9 mouse cellular contexts compared by ENCODE assay signal in genomic region chr17:53570361-53570875, GRCm38 (mm10). TPM values are rescaled to one million over a fixed set of nuclear protein-coding genes. Genes with fewer than 3 reads are reported as not detected.
DNase-seq lines count a peak whose midpoint lies in the region; ATAC-seq lines count a peak whose summit lies in the region.
"Had no signal": no experiment of that assay in that cellular context is flagged by ENCODE, and none has a peak within 500 bp of the region (broad histone marks: within the 10 kb centered on the region; RNA-seq: fewer than 3 reads in every experiment).

No protein-coding gene starts in this region.

- H3K9ac ChIP-seq in heart, embryonic 11.5 days (ENCODE audit: low read depth, low read length) = peak overlapping the region; percentile 50; the same call in 1 of the 2 replicates

- no peak for ATAC-seq in heart, embryonic 11.5 days (replicated peaks; ENCODE audit: insufficient number of reproducible peaks, low FRiP score, low TSS enrichment)

- H3K4me3 ChIP-seq in heart, embryonic 11.5 days (ENCODE audit: low read depth, low read length) = no peak overlapping the region
- peak overlapping the region; percentile 75 for H3K4me3 ChIP-seq in erythroblast, embryonic 14.5 days (replicated peaks)

- peak overlapping the region; percentile 84 for H3K27ac ChIP-seq in heart, embryonic 11.5 days (ENCODE audit: low read depth, low read length)

- no peaks in the 10 kb centered on the region for H3K36me3 ChIP-seq in heart, embryonic 11.5 days (ENCODE audit: control insufficient read depth, insufficient read depth, low read length)
- H3K36me3 ChIP-seq in erythroblast, embryonic 14.5 days (ENCODE audit: control insufficient read depth) = peaks cover 11% of the 10 kb centered on the region

- no peak for DNase-seq in heart, adult 8-10 months (ENCODE audit: low spot score)
- DNase-seq in CD8-positive naive resting alpha-beta T cell, adult 2 months (ENCODE audit: low read depth in 2 of 2, low spot score in 2 of 2) = peak; percentile 21 to 32
- peak; percentile 77 for DNase-seq in lung, postnatal 36 days
- DNase-seq in thymus, postnatal 25 days = peak; percentile 40
- DNase-seq in embryo, embryonic 9.5 days (ENCODE audit: extremely low spot score) = no peak
- DNase-seq in gastrocnemius, postnatal 10 days = no peak

- 10% methylated on average over 10 of the region's 10 CpGs for WGBS in heart, embryonic 11.5 days (ENCODE audit: insufficient replicate concordance)

- H3K4me1 ChIP-seq in heart, embryonic 11.5 days (ENCODE audit: control insufficient read depth, insufficient read depth, low read length) = peaks cover 26% of the 10 kb centered on the region
- peaks cover 52% of the 10 kb centered on the region for H3K4me1 ChIP-seq in erythroblast, embryonic 14.5 days (ENCODE audit: control insufficient read depth)

- H3K9me3 ChIP-seq in heart, embryonic 11.5 days (replicated peaks; ENCODE audit: control insufficient read depth, low read length) = no peaks in the 10 kb centered on the region
- H3K9me3 ChIP-seq in erythroblast, embryonic 14.5 days (ENCODE audit: control insufficient read depth, low read length) = no peaks in the 10 kb centered on the region

- H3K4me2 ChIP-seq in heart, embryonic 11.5 days = peak overlapping the region; percentile 96

- H3K27me3 ChIP-seq in heart, embryonic 11.5 days (ENCODE audit: control insufficient read depth, insufficient read depth, low read length) = no peaks in the 10 kb centered on the region
- no peaks in the 10 kb centered on the region for H3K27me3 ChIP-seq in erythroblast, embryonic 14.5 days (ENCODE audit: control insufficient read depth)

RNA-seq across cellular contexts. Expression of gene Kat2b, which starts 3.8 kb away (rescaled TPM):
- 11.0 and 14.0 TPM in 2 replicates for polyA plus RNA-seq in heart, embryonic 11.5 days (2014; fragmentation: Nextera tagmentation; extraction: Ambion mirVana)
- 100 to 1,000 TPM in 1 of 4 experiments, 10 to 100 TPM in 3; 78.8 to 106 (median 88.9) TPM for total RNA-seq in heart, adult 8-10 months (2022)
- polyA plus RNA-seq in erythroblast, embryonic 14.5 days (2012) = 0.23 and 0.36 TPM in 2 replicates
- 10 to 100 TPM; 32.1 to 42.3 TPM for total RNA-seq in gastrocnemius, postnatal 10 days (2021)

RNA-seq across cellular contexts. Expression of gene Pp2d1, which starts 31.2 kb away (rescaled TPM):
- polyA plus RNA-seq in heart, embryonic 11.5 days (2014; fragmentation: Nextera tagmentation; extraction: Ambion mirVana) = 0.32 and 0.33 TPM in 2 replicates
- not detected for total RNA-seq in heart, adult 8-10 months (2022)
- not detected in 2 replicates for polyA plus RNA-seq in erythroblast, embryonic 14.5 days (2012)
- not detected for total RNA-seq in gastrocnemius, postnatal 10 days (2021)
- total RNA-seq: adrenal gland, postnatal 36 days had no signal

Comparison
In these comparisons a context has a peak if more than half of its experiments do, and no peak if none do; other contexts are left out.
1. DNase-seq: peak in CD8-positive naive resting alpha-beta T cell, adult 2 months (2 of 2), lung, postnatal 36 days (single experiment) and thymus, postnatal 25 days (single experiment); none in heart, adult 8-10 months (single experiment), embryo, embryonic 9.5 days (single experiment) and gastrocnemius, postnatal 10 days (single experiment).